Mouse (Mus musculus) frontal cortex, postnatal 25 days (tissue): ENCODE results near the gene Ccs.

Source experiments
- DNase-seq, 2 experiments: peaks; one replicate each; pipeline ENCODE4 v3.0.0; 2022; ENCODE audit warnings: low spot score in 2 of 2

Ccs gene

DNA sequence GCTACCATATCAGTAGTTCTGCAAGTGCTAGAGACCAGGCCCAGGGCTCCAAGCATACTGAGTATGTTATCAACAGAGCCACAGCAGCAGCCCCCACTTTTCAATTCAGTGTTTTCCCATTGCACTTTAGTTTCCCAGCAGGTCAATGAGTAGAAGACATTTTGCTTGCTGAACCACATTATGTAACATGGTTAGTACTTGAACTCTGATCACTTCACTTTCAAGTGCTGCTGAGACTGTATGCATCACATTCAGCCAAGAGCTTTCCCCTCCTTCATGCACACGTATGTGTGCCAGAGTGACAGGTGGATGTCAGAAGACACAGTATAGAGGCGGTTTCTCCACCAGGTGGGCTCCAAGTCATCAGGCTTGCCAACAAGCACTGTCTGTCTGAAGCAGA lies 56.2 kb downstream of the Ccs start:
- no peak for DNase-seq
